Mouse (Mus musculus) heart, embryonic 15.5 days (tissue): ENCODE results near the gene Phf14. TPM values are rescaled to one million over a fixed set of nuclear protein-coding genes. Genes with fewer than 3 reads are reported as not detected.
"Not testable (repeated sequence)": the region's sequence is repeated elsewhere in the genome, so short reads cannot be mapped to it uniquely, and the experiment has no call there.

Experiments
- ATAC-seq: fragments of 200-750 bp; cut with Nextera tagmentation; replicated peaks from 2 replicates; pipeline ENCODE4 v1.8.0; 2017; ENCODE audit warnings: low read depth, moderate TSS enrichment; ENCODE audit not compliant: insufficient number of reproducible peaks, insufficient read depth, low FRiP score
- H3K27ac ChIP-seq: fragments of 300-500 bp; sonication (generic); 2 replicates; pipeline ENCODE4 v1.5.1; 2015; ENCODE audit warnings: mild to moderate bottlenecking, inconsistent platforms
- H3K27me3 ChIP-seq: fragments of 300-500 bp; sonication (generic); 2 replicates; pipeline ENCODE4 v1.6.1; 2015; ENCODE audit warnings: inconsistent platforms
- H3K36me3 ChIP-seq: fragments of 300-500 bp; sonication (generic); 2 replicates; pipeline ENCODE4 v1.6.1; 2015; ENCODE audit warnings: mild to moderate bottlenecking, inconsistent platforms
- H3K4me1 ChIP-seq: fragments of 300-500 bp; sonication (generic); replicated peaks from 2 replicates; pipeline ENCODE4 v1.6.1; 2015; ENCODE audit warnings: inconsistent platforms
- H3K4me2 ChIP-seq: fragments of 300-500 bp; sonication (generic); 2 replicates; pipeline ENCODE4 v1.6.1; 2015; ENCODE audit warnings: inconsistent platforms, mild to moderate bottlenecking, moderate library complexity
- H3K4me3 ChIP-seq: fragments of 300-500 bp; sonication (generic); 2 replicates; pipeline ENCODE4 v1.5.1; 2015; ENCODE audit warnings: mild to moderate bottlenecking, inconsistent platforms
- H3K9ac ChIP-seq: fragments of 300-500 bp; sonication (generic); 2 replicates; pipeline ENCODE4 v1.6.1; 2015; ENCODE audit warnings: mild to moderate bottlenecking, inconsistent platforms
- H3K9me3 ChIP-seq: fragments of 300-500 bp; sonication (generic); replicated peaks from 2 replicates; pipeline ENCODE4 v1.6.1; 2016; ENCODE audit warnings: inconsistent platforms
- WGBS: fragments of 180-500 bp; shearing (Covaris S2); methylation state at CpG from one replicate; pipeline ENCODE4 v1.1.7; 2015; ENCODE audit warnings: mixed read lengths; 5-methylcytosine and 5-hydroxymethylcytosine counted together
- polyA plus RNA-seq: library from polyadenylated mRNA; unstranded; fragments of >200 nt; fragmentation: Nextera tagmentation; extraction: Ambion mirVana; gene quantifications from 2 replicates; pipeline ENCODE4 v1.2.1, GENCODE M21; 2015

The Phf14 gene
- polyA plus RNA-seq, 1 experiment from 2014 or later = 39.1 TPM

DNA sequence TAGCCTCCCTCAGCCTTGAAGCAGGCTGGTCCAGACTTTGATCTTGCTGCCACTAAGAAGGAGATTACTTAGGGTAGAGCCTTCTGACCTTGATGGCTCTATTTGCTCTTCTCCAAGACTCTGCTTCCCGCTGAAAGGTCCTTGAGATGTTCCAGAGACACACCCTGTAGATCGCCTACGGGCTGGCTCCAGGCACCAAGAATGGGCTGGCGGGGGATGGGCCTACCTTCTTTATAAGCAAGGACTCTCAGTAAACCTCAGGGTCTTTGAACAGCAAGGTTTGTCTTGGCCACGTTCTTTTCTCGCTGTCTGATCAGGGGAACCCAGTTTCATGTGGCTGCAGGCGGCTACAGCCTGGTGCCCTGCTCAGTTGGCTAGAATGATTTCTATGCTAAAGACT is 219.0 kb downstream of the Phf14 start:
- WGBS = 50% methylated on average over 7 of the region's 7 CpGs
- H3K4me2 ChIP-seq, H3K4me1 ChIP-seq, H3K9ac ChIP-seq, H3K9me3 ChIP-seq, ATAC-seq, H3K4me3 ChIP-seq, H3K36me3 ChIP-seq, H3K27ac ChIP-seq, H3K27me3 ChIP-seq: not testable (repeated sequence)

DNA sequence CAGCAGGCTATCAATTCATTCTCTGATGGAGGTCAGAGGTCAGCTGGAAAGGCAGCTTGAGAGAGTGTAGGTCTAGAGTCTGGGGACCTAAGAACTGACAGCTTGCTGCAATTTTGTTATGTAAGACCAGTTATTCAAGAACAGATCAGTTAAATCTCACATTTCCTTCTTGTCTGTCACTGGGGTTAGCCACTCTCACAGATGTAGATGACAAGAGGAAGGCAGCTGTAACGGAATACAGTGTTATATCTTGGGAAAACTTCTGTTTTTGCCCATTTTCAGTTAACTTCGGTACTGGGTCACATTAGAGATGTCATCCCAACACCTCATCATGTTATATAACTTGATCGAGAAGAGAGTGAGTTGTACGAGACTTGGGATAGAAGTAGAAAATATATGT is 219.7 kb downstream of the Phf14 start:
- no peaks in the 10 kb centered on the region for H3K9me3 ChIP-seq
- WGBS = 75% methylated on average over 4 of the region's 4 CpGs
- H3K4me1 ChIP-seq = no peaks in the 10 kb centered on the region
- H3K27me3 ChIP-seq = no peaks in the 10 kb centered on the region
- H3K27ac ChIP-seq = no peak overlapping the region
- no peak for ATAC-seq
- H3K36me3 ChIP-seq = no peaks in the 10 kb centered on the region
- no peak overlapping the region for H3K9ac ChIP-seq
- no peak overlapping the region for H3K4me3 ChIP-seq
- H3K4me2 ChIP-seq = no peak overlapping the region

Other genes starting within 250 kb of the Phf14 start
- gene Ndufa4, start 312 bp upstream of the Phf14 start, polyA plus RNA-seq = 1,340 and 1,764 TPM in 2 replicates